Mouse (Mus musculus) neural tube, embryonic 14.5 days (tissue): ENCODE data around the gene Pdpn. TPM values are rescaled to one million over a fixed set of nuclear protein-coding genes. Genes with fewer than 3 reads are reported as not detected.

Source experiments
- ATAC-seq: fragments of 200-750 bp; cut with Nextera tagmentation; 2 replicates; pipeline ENCODE4 v1.8.0; 2017; ENCODE audit warnings: low read depth, mild to moderate bottlenecking, moderate TSS enrichment, moderate library complexity
- H3K27ac ChIP-seq: fragments of 300-500 bp; sonication (generic); 2 replicates; pipeline ENCODE4 v1.5.1; 2014; ENCODE audit warnings: low read depth, mild to moderate bottlenecking, control low read depth, low read length, moderate library complexity, mixed read lengths
- H3K27me3 ChIP-seq: fragments of 300-500 bp; sonication (generic); 2 replicates; pipeline ENCODE4 v1.6.1; 2014; ENCODE audit warnings: low read length; ENCODE audit not compliant: control insufficient read depth, insufficient read depth
- H3K36me3 ChIP-seq: fragments of 300-500 bp; sonication (generic); 2 replicates; pipeline ENCODE4 v1.6.1; 2014; ENCODE audit warnings: low read length, mixed read lengths; ENCODE audit not compliant: control insufficient read depth, insufficient read depth
- H3K4me1 ChIP-seq: fragments of 300-500 bp; sonication (generic); 2 replicates; pipeline ENCODE4 v1.6.1; 2014; ENCODE audit warnings: low read length; ENCODE audit not compliant: control insufficient read depth, insufficient read depth
- H3K4me2 ChIP-seq: fragments of 300-500 bp; sonication (generic); 2 replicates; pipeline ENCODE4 v1.6.1; 2014; ENCODE audit warnings: mild to moderate bottlenecking, low read depth, low read length, control low read depth
- H3K4me3 ChIP-seq: fragments of 300-500 bp; sonication (generic); 2 replicates; pipeline ENCODE4 v1.5.1; 2014; ENCODE audit warnings: low read depth, low read length, control low read depth, mixed read lengths
- H3K9ac ChIP-seq: fragments of 300-500 bp; sonication (generic); replicated peaks from 2 replicates; pipeline ENCODE4 v1.6.1; 2014; ENCODE audit warnings: low read depth, mild to moderate bottlenecking, control low read depth, low read length, mixed read lengths
- H3K9me3 ChIP-seq: fragments of 300-500 bp; sonication (generic); 2 replicates; pipeline ENCODE4 v1.6.1; 2016; ENCODE audit warnings: low read length; ENCODE audit not compliant: control insufficient read depth
- WGBS: fragments of 180-500 bp; shearing (Covaris S2); extraction: QIAGEN DNeasy Blood & Tissue Kit; methylation state at CpG from one replicate; pipeline ENCODE4 v1.1.7; 2014; 5-methylcytosine and 5-hydroxymethylcytosine counted together
- polyA plus RNA-seq: library from polyadenylated mRNA; unstranded; fragments of >200 nt; fragmentation: Nextera tagmentation; extraction: Ambion mirVana; gene quantifications from 2 replicates; pipeline ENCODE4 v1.2.1, GENCODE M21; 2014

Gene Pdpn
- polyA plus RNA-seq, 1 experiment from 2014 or later = 25.6 TPM

GRCm38 (mm10) chr4:143239615-143240201 is 59.7 kb downstream of the Pdpn start:
- no peaks in the 10 kb centered on the region for H3K9me3 ChIP-seq
- H3K4me1 ChIP-seq = no peaks in the 10 kb centered on the region
- H3K9ac ChIP-seq = no peak overlapping the region
- no peaks in the 10 kb centered on the region for H3K27me3 ChIP-seq
- ATAC-seq = no peak
- no peaks in the 10 kb centered on the region for H3K36me3 ChIP-seq
- H3K27ac ChIP-seq = no peak overlapping the region
- no peak overlapping the region for H3K4me3 ChIP-seq
- H3K4me2 ChIP-seq = no peak overlapping the region
- WGBS = 93% methylated on average over 9 of the region's 9 CpGs

- Histone ChIP-seq H3K9ac (no peak overlapping the region), H3K4me3 (no peak overlapping the region), H3K4me1 (no peaks in the 10 kb centered on the region), H3K4me2 (no peak overlapping the region), H3K36me3 (no peaks in the 10 kb centered on the region), H3K27ac (no peak overlapping the region), H3K27me3 (no peaks in the 10 kb centered on the region), H3K9me3 (no peaks in the 10 kb centered on the region)
- WGBS = 96% methylated on average over 5 of the region's 5 CpGs
- no peak for ATAC-seq
These were observed 60.2 kb downstream of the Pdpn start for GRCm38 (mm10) chr4:143239117-143239516.

DNA sequence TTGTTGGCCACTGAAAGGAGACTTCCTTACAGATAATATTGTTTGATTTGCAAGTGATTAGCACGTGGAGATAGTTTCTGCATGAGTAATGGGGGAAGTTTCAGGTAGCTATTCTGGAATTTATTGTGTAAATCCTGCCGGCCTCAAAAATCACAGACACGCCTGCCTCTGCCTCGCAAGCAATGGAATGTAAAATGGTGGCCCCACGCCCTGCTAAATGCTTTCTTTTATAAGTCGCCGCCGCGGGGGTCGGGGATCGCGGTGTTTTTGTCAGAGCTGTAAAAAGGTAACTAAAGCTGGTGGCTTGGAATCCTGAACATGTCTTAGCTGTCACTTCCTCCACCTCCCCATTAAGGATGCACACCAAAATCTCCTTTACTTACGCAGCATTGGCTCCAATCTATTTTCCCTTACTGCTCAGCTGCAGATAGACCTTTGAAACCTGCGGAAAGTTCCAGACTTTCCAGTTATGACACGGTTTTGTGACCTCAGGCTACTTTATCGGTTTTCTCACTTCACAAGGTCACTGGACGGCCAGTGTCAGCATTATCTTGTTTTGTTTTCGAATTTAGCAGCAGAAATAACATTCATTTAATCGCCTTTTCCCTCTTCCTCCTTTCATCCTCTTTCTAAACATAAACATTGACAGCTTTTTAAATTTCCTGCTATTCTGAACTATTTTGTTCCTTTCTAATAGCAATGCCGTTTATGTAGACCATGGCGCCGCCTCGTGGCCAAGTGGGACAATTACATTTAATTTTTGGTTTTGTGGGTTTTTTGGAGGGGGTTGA is 60.9 kb downstream of the Pdpn start:
- 30% methylated on average over 23 of the region's 23 CpGs for WGBS
- H3K27me3 ChIP-seq = no peaks in the 10 kb centered on the region
- H3K9me3 ChIP-seq = no peaks in the 10 kb centered on the region
- H3K4me3 ChIP-seq = no peak overlapping the region
- H3K4me1 ChIP-seq = no peaks in the 10 kb centered on the region
- H3K27ac ChIP-seq = no peak overlapping the region
- H3K4me2 ChIP-seq = peak overlapping the region; percentile 7; the same call in 1 of the 2 replicates
- H3K9ac ChIP-seq = no peak overlapping the region
- H3K36me3 ChIP-seq = no peaks in the 10 kb centered on the region
- no peak for ATAC-seq

GRCm38 (mm10) chr4:143231790-143232422 is 67.5 kb downstream of the Pdpn start:
- Histone ChIP-seq H3K27ac (no peak overlapping the region), H3K27me3 (no peaks in the 10 kb centered on the region), H3K4me3 (no peak overlapping the region), H3K36me3 (no peaks in the 10 kb centered on the region), H3K4me1 (no peaks in the 10 kb centered on the region), H3K9me3 (no peaks in the 10 kb centered on the region), H3K9ac (no peak overlapping the region), H3K4me2 (no peak overlapping the region)
- WGBS = 96% methylated on average over 10 of the region's 10 CpGs
- ATAC-seq = no peak

DNA sequence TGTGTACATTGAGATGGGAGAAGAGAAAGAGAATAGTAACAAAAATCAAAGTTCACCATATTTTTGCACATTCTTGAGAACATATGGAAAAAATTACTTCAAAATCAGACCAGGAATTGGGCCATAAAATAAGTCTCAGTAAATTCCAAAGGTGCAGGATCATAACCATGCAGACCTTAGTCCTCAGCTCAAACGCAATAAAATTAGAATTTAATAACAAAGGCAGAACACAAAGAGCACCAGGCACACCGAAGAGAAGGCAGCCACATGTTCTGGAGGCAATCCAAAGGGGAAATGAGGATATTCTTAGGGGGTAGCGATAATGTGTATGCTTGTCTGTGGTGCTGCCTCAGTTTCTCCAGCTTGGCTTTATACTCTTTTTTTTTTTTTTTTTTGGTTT is 68.3 kb downstream of the Pdpn start:
- Histone ChIP-seq H3K36me3 (no peaks in the 10 kb centered on the region), H3K27ac (no peak overlapping the region), H3K9ac (no peak overlapping the region), H3K27me3 (no peaks in the 10 kb centered on the region), H3K9me3 (no peaks in the 10 kb centered on the region), H3K4me3 (no peak overlapping the region), H3K4me1 (no peaks in the 10 kb centered on the region), H3K4me2 (no peak overlapping the region)
- no peak for ATAC-seq
- WGBS = 68% methylated on average over 3 of the region's 3 CpGs

DNA sequence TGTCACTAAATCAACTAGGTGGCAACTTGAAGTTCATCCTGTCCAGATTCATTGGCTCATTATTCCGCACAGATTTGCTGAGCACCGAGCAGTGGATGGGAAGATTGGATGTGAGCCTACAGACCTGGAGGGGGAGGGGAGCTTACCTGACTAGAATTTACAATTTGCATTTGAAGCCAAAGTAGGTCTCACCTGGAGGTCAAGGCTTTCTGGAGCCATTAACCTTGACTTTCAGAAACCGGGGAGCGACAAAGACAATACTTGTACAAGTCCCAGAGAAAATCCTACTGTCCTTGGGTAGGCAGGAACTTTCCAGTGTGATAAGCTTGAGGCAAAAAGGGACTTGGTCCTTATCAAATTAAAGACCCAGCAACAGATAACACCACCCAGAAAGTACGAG is 71.4 kb downstream of the Pdpn start:
- ATAC-seq = no peak
- Histone ChIP-seq H3K36me3 (no peaks in the 10 kb centered on the region), H3K4me1 (no peaks in the 10 kb centered on the region), H3K27ac (no peak overlapping the region), H3K4me3 (no peak overlapping the region), H3K9me3 (no peaks in the 10 kb centered on the region), H3K27me3 (no peaks in the 10 kb centered on the region), H3K9ac (no peak overlapping the region), H3K4me2 (no peak overlapping the region)
- 67% methylated on average over 5 of the region's 5 CpGs for whole genome bisulfite sequencing

DNA sequence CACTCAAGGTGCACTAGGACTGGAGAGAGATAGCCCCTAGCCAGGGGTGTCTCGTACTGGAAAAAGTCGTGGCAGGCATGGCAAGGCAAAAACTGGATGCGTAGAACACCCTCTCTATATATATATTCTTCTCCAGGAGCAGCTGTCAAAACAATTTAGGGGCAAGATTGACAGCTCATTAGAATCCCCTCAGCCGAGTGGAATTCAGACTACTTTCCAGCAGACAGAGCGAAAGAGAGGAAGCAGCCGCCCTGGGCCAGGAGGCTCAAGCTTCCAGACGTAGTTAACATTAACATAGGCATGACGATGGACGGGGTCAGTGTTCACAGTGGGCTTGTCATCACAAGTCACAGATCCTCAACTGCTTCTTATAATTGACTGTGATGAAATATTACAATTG is 73.5 kb downstream of the Pdpn start:
- 61% methylated on average over 9 of the region's 9 CpGs for WGBS
- no peak overlapping the region for H3K9ac ChIP-seq
- no peak overlapping the region for H3K27ac ChIP-seq
- no peak overlapping the region for H3K4me2 ChIP-seq
- no peaks in the 10 kb centered on the region for H3K4me1 ChIP-seq
- H3K9me3 ChIP-seq = no peaks in the 10 kb centered on the region
- no peaks in the 10 kb centered on the region for H3K27me3 ChIP-seq
- no peaks in the 10 kb centered on the region for H3K36me3 ChIP-seq
- ATAC-seq = no peak
- H3K4me3 ChIP-seq = no peak overlapping the region

- ATAC-seq = peak; percentile 92; the same call in 1 of the 2 replicates
- peak overlapping the region; percentile 38 for H3K4me2 ChIP-seq
- H3K27ac ChIP-seq = peak overlapping the region; percentile 78
- peaks cover 4% of the 10 kb centered on the region; the same call in 1 of the 2 replicates for H3K4me1 ChIP-seq
- H3K27me3 ChIP-seq = no peaks in the 10 kb centered on the region
- H3K36me3 ChIP-seq = no peaks in the 10 kb centered on the region
- H3K9ac ChIP-seq = peak overlapping the region; percentile 32; the same call in 1 of the 2 replicates
- 0 out of 2 replicates have a peak overlapping the region, but pooled peaks have one; percentile 5 for H3K4me3 ChIP-seq
- 7% methylated on average over 9 of the region's 9 CpGs for WGBS
- H3K9me3 ChIP-seq = no peaks in the 10 kb centered on the region
These were observed 80.0 kb downstream of the Pdpn start for GRCm38 (mm10) chr4:143219316-143219751.

GRCm38 (mm10) chr4:143218858-143219257 is 80.5 kb downstream of the Pdpn start:
- Histone ChIP-seq H3K36me3 (no peaks in the 10 kb centered on the region), H3K4me1 (peaks cover 4% of the 10 kb centered on the region; the same call in 1 of the 2 replicates), H3K9ac (0 out of 2 replicates have a peak overlapping the region, but pooled peaks have one; percentile 32), H3K27ac (peak overlapping the region; percentile 78), H3K4me3 (0 out of 2 replicates have a peak overlapping the region, but pooled peaks have one; percentile 5), H3K9me3 (no peaks in the 10 kb centered on the region), H3K4me2 (peak overlapping the region; percentile 38; the same call in 1 of the 2 replicates), H3K27me3 (no peaks in the 10 kb centered on the region)
- no peak for ATAC-seq
- 62% methylated on average over 2 of the region's 2 CpGs for WGBS
